Mouse (Mus musculus) heart, adult 11 months (tissue): ENCODE measurements around the gene Rprd1b.
A peak's percentile ranks its signal among the peaks of the same experiment; 100 is the strongest.

Experiments used
- DNase-seq: peaks from one replicate; pipeline ENCODE4 v3.0.0; 2022

Rprd1b gene

GRCm38 (mm10) chr2:158178139-158178538, 149.8 kb downstream of the Rprd1b start:
- no peak for DNase-seq

GRCm38 (mm10) chr2:158178696-158179369, 150.5 kb downstream of the Rprd1b start:
- DNase-seq, result peak; percentile 98

GRCm38 (mm10) chr2:158179370-158180111, 151.2 kb downstream of the Rprd1b start:
- peak; percentile 98 for DNase-seq

GRCm38 (mm10) chr2:158180797-158181196, 152.5 kb downstream of the Rprd1b start:
- no peak for DNase-seq
